Mouse (Mus musculus) megakaryocyte, adult 5-6 weeks (primary cell): ENCODE measurements around the gene Fam107b. TPM values are rescaled to one million over a fixed set of nuclear protein-coding genes. Genes with fewer than 3 reads are reported as not detected.

Experiments used
- total RNA-seq, 2 experiments: library from RNA; stranded (forward) in 1 of 2; stranded (reverse) in 1 of 2; fragments of 153-499, 151-499 nt in 1 of 2; fragments of 221-1000, 200-1000 nt in 1 of 2; gene quantifications; 2 replicates each; pipeline versions ENCODE4 v1.2.3 to v1.2.4; 2015 to 2017

Gene Fam107b
- total RNA-seq, 2 experiments from 2014 or later, result 805 to 930 TPM

Other genes starting within 250 kb of the Fam107b start
- 7.6 and 7.9 TPM in 2 replicates for gene Rpp38, start 237.8 kb upstream of the Fam107b start, total RNA-seq (2015)
- 1.5 and 1.7 TPM in 2 replicates for gene Rpp38, start 237.8 kb upstream of the Fam107b start, total RNA-seq (2017)
- gene Acbd7, start 234.3 kb upstream of the Fam107b start, total RNA-seq (2015), result not detected in 2 replicates
- not detected in 2 replicates for gene Acbd7, start 234.3 kb upstream of the Fam107b start, total RNA-seq (2017)
- gene Olah, start 173.3 kb upstream of the Fam107b start, total RNA-seq (2015), result not detected in 2 replicates
- not detected in 2 replicates for gene Olah, start 173.3 kb upstream of the Fam107b start, total RNA-seq (2017)
- gene Meig1, start 147.8 kb upstream of the Fam107b start, total RNA-seq (2015), result not detected in 2 replicates
- not detected in 2 replicates for gene Meig1, start 147.8 kb upstream of the Fam107b start, total RNA-seq (2017)
- 27.2 and 34.7 TPM in 2 replicates for gene Dclre1c, start 146.4 kb upstream of the Fam107b start, total RNA-seq (2015)
- gene Dclre1c, start 146.4 kb upstream of the Fam107b start, total RNA-seq (2017), result 21.5 and 36.0 TPM in 2 replicates
- gene Suv39h2, start 95.5 kb upstream of the Fam107b start, total RNA-seq (2015), result 7.5 and 8.6 TPM in 2 replicates
- 6.9 and 10.2 TPM in 2 replicates for gene Suv39h2, start 95.5 kb upstream of the Fam107b start, total RNA-seq (2017)
- gene Gm45902, start 57.7 kb upstream of the Fam107b start, total RNA-seq (2015), result 3.3 and 4.1 TPM in 2 replicates
- gene Gm45902, start 57.7 kb upstream of the Fam107b start, total RNA-seq (2017), result 7.5 and 8.7 TPM in 2 replicates
- 49.2 and 67.3 TPM in 2 replicates for gene Hspa14, start 57.7 kb upstream of the Fam107b start, total RNA-seq (2015)
- 124 and 125 TPM in 2 replicates for gene Hspa14, start 57.7 kb upstream of the Fam107b start, total RNA-seq (2017)
- gene Cdnf, start 57.5 kb upstream of the Fam107b start, total RNA-seq (2015), result 0.47 TPM in 1 of 2 replicates, not detected in the other
- gene Cdnf, start 57.5 kb upstream of the Fam107b start, total RNA-seq (2017), result 0.55 and 0.81 TPM in 2 replicates